Mouse (Mus musculus): ENCODE measurements around the gene Ulk1.

- TF ChIP-seq POLR2A (IDR thresholded peaks at IDR 0.05; ENCODE audit: insufficient read length, low read depth) (no peak), TCF12 (IDR thresholded peaks at IDR 0.05; ENCODE audit: insufficient read depth, poor library complexity, severe bottlenecking) (no peak), POLR2AphosphoS2 (IDR thresholded peaks at IDR 0.05; ENCODE audit: insufficient read length, low read depth) (no peak), E2F4 (IDR thresholded peaks at IDR 0.05; ENCODE audit: insufficient read depth) (no peak), MYOD1 (IDR thresholded peaks at IDR 0.05; ENCODE audit: control insufficient read depth in 1 of 3, insufficient read length in 2 of 3, low read depth in 2 of 3) (peak in 2 of 3 experiments; percentile 21 to 35), USF1 (IDR thresholded peaks at IDR 0.05; ENCODE audit: low read depth) (no peak), CEBPB (IDR thresholded peaks at IDR 0.05; ENCODE audit: insufficient read depth, poor library complexity, severe bottlenecking) (no peak)
Observed at GRCm38 (mm10) chr5:110857091-110857490, 47.2 kb upstream of the Ulk1 start.

All from myocyte (in vitro differentiated cells).